Mouse (Mus musculus) lung, embryonic 14.5 days (tissue): Measurements from ENCODE around the gene Rnd2. TPM values are rescaled to one million over a fixed set of nuclear protein-coding genes. Genes with fewer than 3 reads are reported as not detected.

Experiments
- ATAC-seq: fragments of 200-750 bp; cut with Nextera tagmentation; 2 replicates; pipeline ENCODE4 v1.8.0; 2017; ENCODE audit warnings: mild to moderate bottlenecking, moderate TSS enrichment, moderate library complexity; ENCODE audit not compliant: insufficient read depth
- DNase-seq: peaks from one replicate; pipeline ENCODE4 v3.0.0-alpha.2; 2015
- H3K27ac ChIP-seq: fragments of 300-500 bp; sonication (generic); 2 replicates; pipeline ENCODE4 v1.5.1; 2014; ENCODE audit warnings: low read depth, mild to moderate bottlenecking, moderate library complexity
- H3K27me3 ChIP-seq: fragments of 300-500 bp; sonication (generic); 2 replicates; pipeline ENCODE4 v1.6.1; 2014; ENCODE audit warnings: low read length, control low read depth; ENCODE audit not compliant: insufficient read depth
- H3K36me3 ChIP-seq: fragments of 300-500 bp; sonication (generic); 2 replicates; pipeline ENCODE4 v1.6.1; 2014; ENCODE audit warnings: control low read depth; ENCODE audit not compliant: insufficient read depth
- H3K4me1 ChIP-seq: fragments of 300-500 bp; sonication (generic); 2 replicates; pipeline ENCODE4 v1.6.1; 2014; ENCODE audit warnings: antibody characterized with exemption, control low read depth; ENCODE audit not compliant: insufficient read depth
- H3K4me2 ChIP-seq: fragments of 300-500 bp; sonication (generic); 2 replicates; pipeline ENCODE4 v1.6.1; 2014; ENCODE audit warnings: mild to moderate bottlenecking
- H3K4me3 ChIP-seq: fragments of 300-500 bp; sonication (generic); 2 replicates; pipeline ENCODE4 v1.5.1; 2014; ENCODE audit warnings: low read depth, low read length
- H3K9ac ChIP-seq: fragments of 300-500 bp; sonication (generic); 2 replicates; pipeline ENCODE4 v1.6.1; 2014
- H3K9me3 ChIP-seq: fragments of 300-500 bp; sonication (generic); 2 replicates; pipeline ENCODE4 v1.6.1; 2016; ENCODE audit warnings: low read depth, low read length, control low read depth
- CTCF ChIP-seq: IDR thresholded peaks from 2 replicates; pipeline ENCODE4 v1.5.1; 2016; ENCODE audit warnings: antibody characterized with exemption, low read depth
- WGBS: fragments of 180-500 bp; shearing (Covaris S2); extraction: QIAGEN DNeasy Blood & Tissue Kit; methylation state at CpG from one replicate; pipeline ENCODE4 v1.1.7; 2014; 5-methylcytosine and 5-hydroxymethylcytosine counted together
- polyA plus RNA-seq: library from polyadenylated mRNA; unstranded; fragments of >200 nt; fragmentation: Nextera tagmentation; extraction: Ambion mirVana; gene quantifications from 2 replicates; pipeline ENCODE4 v1.2.1, GENCODE M21; 2014

Gene Rnd2
- polyA plus RNA-seq, 1 experiment from 2014 or later = 5.6 TPM

- H3K27ac ChIP-seq = no peak overlapping the region
- no peak overlapping the region for H3K4me3 ChIP-seq
- no peak overlapping the region for H3K9ac ChIP-seq
- 82% methylated on average over 5 of the region's 5 CpGs for WGBS
- no peak for ATAC-seq
- no peaks in the 10 kb centered on the region for H3K36me3 ChIP-seq
- no peaks in the 10 kb centered on the region for H3K9me3 ChIP-seq
- H3K4me1 ChIP-seq = peaks cover 6% of the 10 kb centered on the region; the same call in 1 of the 2 replicates
- no peak for TF ChIP-seq CTCF
- H3K27me3 ChIP-seq = no peaks in the 10 kb centered on the region
- DNase-seq = no peak
- no peak overlapping the region for H3K4me2 ChIP-seq
These were observed 44.7 kb upstream of the Rnd2 start for GRCm38 (mm10) chr11:101420148-101420547.

GRCm38 (mm10) chr11:101424105-101424851 is 40.5 kb upstream of the Rnd2 start, which contains the start of gene Gm27029:
Gm27029 (minus strand) TSS chr11:101424796.
- Histone ChIP-seq H3K9ac (peak within 1 kb of the TSS; percentile 78), H3K4me3 (peak within 1 kb of the TSS; percentile 94), H3K4me2 (peak within 1 kb of the TSS; percentile 92), H3K27ac (peak within 1 kb of the TSS; percentile 89), H3K27me3 (no peaks in the 10 kb centered on the region), H3K4me1 (peaks cover 14% of the 10 kb centered on the region), H3K9me3 (no peaks in the 10 kb centered on the region), H3K36me3 (0 out of 2 replicates have a peak, but pooled peaks cover 3% of the 10 kb centered on the region)
- no peak for TF ChIP-seq CTCF
- DNase-seq (peak; percentile 44), ATAC-seq (peak; percentile 84)
- 4% methylated on average over 23 of the region's 23 CpGs for WGBS

GRCm38 (mm10) chr11:101424925-101425813 is 39.6 kb upstream of the Rnd2 start, which contains the start of the genes Rundc1 and Ptges3l:
Rundc1 (plus strand) TSS chr11:101425085.
Ptges3l (minus strand) TSS chr11:101425333.
- ATAC-seq (peak; percentile 95), DNase-seq (peak; percentile 99)
- under 1% methylated on average over 80 of the region's 81 CpGs for WGBS
- TF ChIP-seq CTCF = peak; percentile 65
- no peaks in the 10 kb centered on the region for H3K9me3 ChIP-seq
- H3K4me2 ChIP-seq = peak within 1 kb of the TSS; percentile 92
- peak within 1 kb of the TSS; percentile 94 for H3K4me3 ChIP-seq
- peak within 1 kb of the TSS; percentile 78 for H3K9ac ChIP-seq
- peaks cover 14% of the 10 kb centered on the region for H3K4me1 ChIP-seq
- no peaks in the 10 kb centered on the region for H3K27me3 ChIP-seq
- H3K27ac ChIP-seq = peak within 1 kb of the TSS; percentile 89
- H3K36me3 ChIP-seq = peaks cover 12% of the 10 kb centered on the region

- TF ChIP-seq CTCF = no peak
- Histone ChIP-seq H3K9ac (peak overlapping the region; percentile 78), H3K27me3 (no peaks in the 10 kb centered on the region), H3K4me2 (peak overlapping the region; percentile 92), H3K36me3 (peaks cover 17% of the 10 kb centered on the region), H3K4me1 (peaks cover 14% of the 10 kb centered on the region), H3K27ac (no peak overlapping the region), H3K9me3 (no peaks in the 10 kb centered on the region), H3K4me3 (peak overlapping the region; percentile 94)
- DNase-seq (peak; percentile 5), ATAC-seq (no peak)
- WGBS = 49% methylated on average over 8 of the region's 8 CpGs
These were observed 38.6 kb upstream of the Rnd2 start for GRCm38 (mm10) chr11:101426165-101426564.

GRCm38 (mm10) chr11:101431327-101431726 is 33.5 kb upstream of the Rnd2 start:
- peaks cover 60% of the 10 kb centered on the region for H3K36me3 ChIP-seq
- WGBS = 86% methylated on average over 9 of the region's 9 CpGs
- no peak for TF ChIP-seq CTCF

GRCm38 (mm10) chr11:101433396-101433795 is 31.4 kb upstream of the Rnd2 start:
- peaks cover 60% of the 10 kb centered on the region for H3K36me3 ChIP-seq
- no peaks in the 10 kb centered on the region for H3K9me3 ChIP-seq
- no peak for ATAC-seq
- 88% methylated on average over 13 of the region's 13 CpGs for WGBS
- H3K4me1 ChIP-seq = no peaks in the 10 kb centered on the region
- no peak overlapping the region for H3K4me3 ChIP-seq
- no peak overlapping the region for H3K27ac ChIP-seq
- TF ChIP-seq CTCF = no peak
- H3K9ac ChIP-seq = no peak overlapping the region
- H3K4me2 ChIP-seq = no peak overlapping the region
- no peaks in the 10 kb centered on the region for H3K27me3 ChIP-seq
- DNase-seq = no peak

More at GRCm38 (mm10) chr11:101431327-101431726, 33.5 kb upstream of the Rnd2 start:
- no peak overlapping the region for H3K4me3 ChIP-seq
- ATAC-seq = no peak
- DNase-seq = no peak
- H3K9me3 ChIP-seq = no peaks in the 10 kb centered on the region
- no peak overlapping the region for H3K4me2 ChIP-seq
- peaks cover 4% of the 10 kb centered on the region for H3K4me1 ChIP-seq
- no peak overlapping the region for H3K27ac ChIP-seq
- no peaks in the 10 kb centered on the region for H3K27me3 ChIP-seq
- no peak overlapping the region for H3K9ac ChIP-seq
